Comparison of ENCODE assay signal across 15 mouse cellular contexts in genomic region chr7:126339521-126339971, GRCm38 (mm10). TPM values are rescaled to one million over a fixed set of nuclear protein-coding genes. Genes with fewer than 3 reads are reported as not detected.
DNase-seq lines count a peak whose midpoint lies in the region; ATAC-seq lines count a peak whose summit lies in the region.
"Had no signal": no experiment of that assay in that cellular context is flagged by ENCODE, and none has a peak within 500 bp of the region (broad histone marks: within the 10 kb centered on the region; RNA-seq: fewer than 3 reads in every experiment).

No protein-coding gene starts in this region.

- peaks cover 6 to 13% of the 10 kb centered on the region in 2 experiments for H3K4me1 ChIP-seq in heart, embryonic 14.5 days (ENCODE audit: control insufficient read depth in 2 of 2, insufficient read depth in 2 of 2, low read length in 2 of 2)
- H3K4me1 ChIP-seq in limb, embryonic 13.5 days, result peaks cover 10% of the 10 kb centered on the region; the same call in 1 of the 2 replicates
- no peaks in the 10 kb centered on the region; the same call in 1 of the 2 replicates for H3K4me1 ChIP-seq in limb, embryonic 10.5 days
- H3K4me1 ChIP-seq: hindbrain, embryonic 12.5 days; midbrain, embryonic 10.5 days; neural tube, embryonic 15.5 days had no signal

- DNase-seq in heart, adult 8-10 months (ENCODE audit: low spot score), result no peak
- no peak for DNase-seq in limb, embryonic 10.5 days (ENCODE audit: low spot score)
- DNase-seq in induced T-regulatory cell, adult 2 months (ENCODE audit: low read depth), result peak; percentile 58
- peak; percentile 56 to 76 for DNase-seq in thymus, postnatal 36 days
- no peak for DNase-seq in lung, postnatal 14 days
- DNase-seq in lung, postnatal 10 days, result no peak
- DNase-seq: cerebellum, postnatal 36 days; layer of hippocampus, postnatal 36 days; retina, postnatal 1 day had no signal

- peak overlapping the region; percentile 19 to 45 for H3K27ac ChIP-seq in heart, embryonic 14.5 days (replicated peaks in 1 of 2; ENCODE audit: control insufficient read depth in 1 of 2, insufficient read depth in 1 of 2, low read depth in 2 of 2, low read length in 2 of 2)
- H3K27ac ChIP-seq in limb, embryonic 13.5 days, result no peak overlapping the region
- H3K27ac ChIP-seq in limb, embryonic 10.5 days, result no peak overlapping the region
- H3K27ac ChIP-seq: hindbrain, embryonic 12.5 days; liver, embryonic 14.5 days; midbrain, embryonic 10.5 days; neural tube, embryonic 15.5 days had no signal

- H3K4me2 ChIP-seq in heart, embryonic 14.5 days (ENCODE audit: low read length), result no peak overlapping the region
- no peak overlapping the region for H3K4me2 ChIP-seq in limb, embryonic 13.5 days (replicated peaks)
- H3K4me2 ChIP-seq: hindbrain, embryonic 12.5 days; neural tube, embryonic 15.5 days had no signal

- H3K27me3 ChIP-seq in heart, embryonic 14.5 days (ENCODE audit: control insufficient read depth, insufficient read depth, low read length), result no peaks in the 10 kb centered on the region
- H3K27me3 ChIP-seq in limb, embryonic 13.5 days, result no peaks in the 10 kb centered on the region
- no peaks in the 10 kb centered on the region for H3K27me3 ChIP-seq in limb, embryonic 10.5 days (ENCODE audit: low read depth, poor library complexity, severe bottlenecking)
- H3K27me3 ChIP-seq: neural tube, embryonic 15.5 days had no signal

- WGBS in heart, embryonic 14.5 days, result 66% methylated on average over 8 of the region's 8 CpGs
- 61% methylated on average over 8 of the region's 8 CpGs for WGBS in limb, embryonic 13.5 days
- 81% methylated on average over 8 of the region's 8 CpGs for WGBS in limb, embryonic 10.5 days

- no peak overlapping the region for H3K4me3 ChIP-seq in heart, embryonic 14.5 days (ENCODE audit: control insufficient read depth in 1 of 2, insufficient read depth in 1 of 2, low read depth in 1 of 2, low read length in 2 of 2)
- H3K4me3 ChIP-seq in limb, embryonic 13.5 days, result no peak overlapping the region
- no peak overlapping the region for H3K4me3 ChIP-seq in limb, embryonic 10.5 days
- H3K4me3 ChIP-seq: hindbrain, embryonic 12.5 days; midbrain, embryonic 10.5 days; neural tube, embryonic 15.5 days had no signal

- no peak for ATAC-seq in heart, embryonic 14.5 days (ENCODE audit: insufficient number of reproducible peaks, insufficient read depth, low FRiP score, low read depth)
- 0 out of 2 replicates have a peak, but pooled peaks have one; percentile 36 for ATAC-seq in limb, embryonic 13.5 days (ENCODE audit: low FRiP score, low read depth)

- no peak overlapping the region for H3K9ac ChIP-seq in heart, embryonic 14.5 days (ENCODE audit: low read length)
- H3K9ac ChIP-seq in limb, embryonic 13.5 days, result no peak overlapping the region
- H3K9ac ChIP-seq: hindbrain, embryonic 12.5 days; liver, embryonic 14.5 days; neural tube, embryonic 15.5 days had no signal

- H3K9me3 ChIP-seq in heart, embryonic 14.5 days (ENCODE audit: control insufficient read depth, low read length), result no peaks in the 10 kb centered on the region
- no peaks in the 10 kb centered on the region for H3K9me3 ChIP-seq in limb, embryonic 13.5 days
- no peaks in the 10 kb centered on the region for H3K9me3 ChIP-seq in limb, embryonic 10.5 days (replicated peaks)
- H3K9me3 ChIP-seq: hindbrain, embryonic 12.5 days; midbrain, embryonic 10.5 days; neural tube, embryonic 15.5 days had no signal

- H3K36me3 ChIP-seq in heart, embryonic 14.5 days (ENCODE audit: control insufficient read depth, insufficient read depth, low read length), result no peaks in the 10 kb centered on the region
- H3K36me3 ChIP-seq in limb, embryonic 13.5 days, result no peaks in the 10 kb centered on the region
- H3K36me3 ChIP-seq in limb, embryonic 10.5 days, result no peaks in the 10 kb centered on the region
- H3K36me3 ChIP-seq: hindbrain, embryonic 12.5 days; midbrain, embryonic 10.5 days; neural tube, embryonic 15.5 days had no signal

RNA-seq across cellular contexts. Expression of gene Lat, which starts 29.8 kb away (rescaled TPM):
- 3.3 and 3.4 TPM in 2 replicates for polyA plus RNA-seq in heart, embryonic 14.5 days (2014; fragmentation: Nextera tagmentation; extraction: Ambion mirVana)
- under 1 TPM in 3 of 4 experiments, not detected in 1; 0.25 to 0.38 (median 0.35) TPM for total RNA-seq in heart, adult 8-10 months (2022)
- 2.9 and 3.6 TPM in 2 replicates for polyA plus RNA-seq in limb, embryonic 13.5 days (2015; fragmentation: Nextera tagmentation; extraction: Ambion mirVana)
- 1.6 and 3.0 TPM in 2 replicates for polyA plus RNA-seq in limb, embryonic 10.5 days (2016; fragmentation: Nextera tagmentation; extraction: Ambion mirVana)

RNA-seq across cellular contexts. Expression of gene Spns1, which starts 37.7 kb away (rescaled TPM):
- polyA plus RNA-seq in heart, embryonic 14.5 days (2014; fragmentation: Nextera tagmentation; extraction: Ambion mirVana), result 35.1 and 35.8 TPM in 2 replicates
- total RNA-seq in heart, adult 8-10 months (2022), result 10 to 100 TPM; 21.2 to 28.0 (median 23.9) TPM
- polyA plus RNA-seq in limb, embryonic 13.5 days (2015; fragmentation: Nextera tagmentation; extraction: Ambion mirVana), result 61.7 and 62.4 TPM in 2 replicates
- polyA plus RNA-seq in limb, embryonic 10.5 days (2016; fragmentation: Nextera tagmentation; extraction: Ambion mirVana), result 67.7 and 68.4 TPM in 2 replicates

RNA-seq across cellular contexts. Expression of gene Nfatc2ip, which starts 57.0 kb away (rescaled TPM):
- 1.3 and 2.0 TPM in 2 replicates for polyA plus RNA-seq in heart, embryonic 14.5 days (2014; fragmentation: Nextera tagmentation; extraction: Ambion mirVana)
- 1 to 10 TPM; 3.1 to 6.2 (median 3.9) TPM for total RNA-seq in heart, adult 8-10 months (2022)
- 2.3 and 2.4 TPM in 2 replicates for polyA plus RNA-seq in limb, embryonic 13.5 days (2015; fragmentation: Nextera tagmentation; extraction: Ambion mirVana)
- 2.6 and 2.9 TPM in 2 replicates for polyA plus RNA-seq in limb, embryonic 10.5 days (2016; fragmentation: Nextera tagmentation; extraction: Ambion mirVana)

Comparison
In these comparisons a context has a peak if more than half of its experiments do, and no peak if none do; other contexts are left out.
1. H3K27ac ChIP-seq: peak in heart, embryonic 14.5 days (2 of 2); none in limb, embryonic 13.5 days (single experiment) and limb, embryonic 10.5 days (single experiment).
2. DNase-seq: peak in induced T-regulatory cell, adult 2 months (single experiment) and thymus, postnatal 36 days (2 of 2); none in heart, adult 8-10 months (single experiment), limb, embryonic 10.5 days (single experiment), lung, postnatal 14 days (single experiment) and lung, postnatal 10 days (single experiment).